Mouse (Mus musculus) liver, adult 2 months (tissue): ENCODE results near the gene Kcnn3. TPM values are rescaled to one million over a fixed set of nuclear protein-coding genes. Genes with fewer than 3 reads are reported as not detected.

ENCODE experiments used
- DNase-seq: peaks from one replicate; pipeline ENCODE4 v3.0.0-alpha.2; 2011; ENCODE audit warnings: low read depth, low spot score; ENCODE audit errors: extremely low read depth
- H3K27ac ChIP-seq: fragments of 200-500 bp; replicated peaks from 2 replicates; pipeline ENCODE4 v1.5.1; 2012; ENCODE audit warnings: low read depth, mild to moderate bottlenecking, control low read depth, inconsistent platforms, low read length; ENCODE audit not compliant: insufficient read depth
- H3K27me3 ChIP-seq: fragments of 200-500 bp; 2 replicates; pipeline ENCODE4 v1.6.1; 2012; ENCODE audit warnings: mild to moderate bottlenecking, moderate library complexity, low read length, inconsistent platforms; ENCODE audit not compliant: control insufficient read depth, insufficient read depth
- H3K36me3 ChIP-seq: fragments of 200-500 bp; 2 replicates; pipeline ENCODE4 v1.6.1; 2012; ENCODE audit warnings: low read length, inconsistent platforms; ENCODE audit not compliant: control insufficient read depth, insufficient read depth
- H3K4me1 ChIP-seq: fragments of 200-500 bp; 2 replicates; pipeline ENCODE4 v1.6.1; 2011; ENCODE audit warnings: low read length; ENCODE audit not compliant: control insufficient read depth, insufficient read depth
- H3K4me3 ChIP-seq: fragments of 200-500 bp; 2 replicates; pipeline ENCODE4 v1.5.1; 2011; ENCODE audit warnings: low read depth, mild to moderate bottlenecking, control low read depth, low read length, moderate library complexity; ENCODE audit not compliant: insufficient read depth
- H3K79me2 ChIP-seq: fragments of 200-500 bp; 2 replicates; pipeline ENCODE4 v1.6.1; 2012; ENCODE audit warnings: inconsistent platforms, mild to moderate bottlenecking, low read length, moderate library complexity; ENCODE audit not compliant: control insufficient read depth, insufficient read depth
- H3K9ac ChIP-seq: fragments of 200-500 bp; 2 replicates; pipeline ENCODE4 v1.6.1; 2012; ENCODE audit warnings: low read depth, mild to moderate bottlenecking, control low read depth, inconsistent platforms, low read length
- CTCF ChIP-seq: fragments of 200-500 bp; IDR thresholded peaks from 2 replicates; pipeline ENCODE4 v1.5.1; 2011; ENCODE audit warnings: low read depth, low read length, control low read depth
- POLR2A ChIP-seq: fragments of 200-500 bp; IDR thresholded peaks from 2 replicates; pipeline ENCODE4 v1.6.1; 2011; ENCODE audit warnings: low read length, control low read depth; ENCODE audit not compliant: insufficient read depth; ENCODE audit errors: extremely low read depth
- WGBS: fragments of 180-500 bp; shearing (Covaris S2); methylation state at CpG from one replicate; pipeline ENCODE4 v1.1.7; 2018; 5-methylcytosine and 5-hydroxymethylcytosine counted together
- polyA plus RNA-seq: library from polyadenylated mRNA; depleted of rRNA; stranded (reverse); fragments of >200 nt; gene quantifications from 2 replicates; pipeline ENCODE4 v1.2.3, GENCODE M21; 2012
- total RNA-seq: library from RNA; depleted of rRNA; stranded (reverse); fragments of >200 nt; gene quantifications from 2 replicates; pipeline ENCODE4 v1.2.3, GENCODE M21; 2014

The Kcnn3 gene
- total and polyA plus RNA-seq, 2 experiments = under 0.01 to 0.06 TPM

- Histone ChIP-seq H3K36me3 (no peaks in the 10 kb centered on the region), H3K27ac (no peak overlapping the region), H3K79me2 (no peaks in the 10 kb centered on the region), H3K4me3 (no peak overlapping the region; the same call in 1 of the 2 replicates), H3K4me1 (no peaks in the 10 kb centered on the region), H3K27me3 (no peaks in the 10 kb centered on the region), H3K9ac (0 out of 2 replicates have a peak overlapping the region, but pooled peaks have one; percentile 16)
- 16% methylated on average over 24 of the region's 24 CpGs for WGBS
- peak; percentile 45 for DNase-seq
- TF ChIP-seq CTCF (peak; percentile 97), POLR2A (no peak)
These were observed 35.0 kb upstream of the Kcnn3 start for GRCm38 (mm10) chr3:89484766-89485524.

GRCm38 (mm10) chr3:89486111-89486510 is 33.9 kb upstream of the Kcnn3 start:
- no peak for DNase-seq
- H3K27ac ChIP-seq = no peak overlapping the region
- 84% methylated on average over 8 of the region's 8 CpGs for WGBS
- no peaks in the 10 kb centered on the region for H3K36me3 ChIP-seq
- H3K79me2 ChIP-seq = no peaks in the 10 kb centered on the region
- no peak overlapping the region for H3K4me3 ChIP-seq
- TF ChIP-seq POLR2A (no peak), CTCF (no peak)
- H3K27me3 ChIP-seq = no peaks in the 10 kb centered on the region
- no peak overlapping the region for H3K9ac ChIP-seq
- no peaks in the 10 kb centered on the region for H3K4me1 ChIP-seq

GRCm38 (mm10) chr3:89486916-89487702 is 32.9 kb upstream of the Kcnn3 start:
- no peaks in the 10 kb centered on the region for H3K27me3 ChIP-seq
- no peak overlapping the region for H3K4me3 ChIP-seq
- no peaks in the 10 kb centered on the region for H3K4me1 ChIP-seq
- DNase-seq = no peak
- H3K36me3 ChIP-seq = no peaks in the 10 kb centered on the region
- H3K27ac ChIP-seq = no peak overlapping the region
- H3K9ac ChIP-seq = no peak overlapping the region
- 74% methylated on average over 20 of the region's 20 CpGs for WGBS
- H3K79me2 ChIP-seq = no peaks in the 10 kb centered on the region
- TF ChIP-seq CTCF = no peak
- TF ChIP-seq POLR2A = no peak

- Histone ChIP-seq H3K79me2 (no peaks in the 10 kb centered on the region), H3K27me3 (no peaks in the 10 kb centered on the region), H3K27ac (no peak overlapping the region), H3K4me3 (no peak overlapping the region), H3K36me3 (no peaks in the 10 kb centered on the region), H3K4me1 (no peaks in the 10 kb centered on the region), H3K9ac (no peak overlapping the region)
- 90% methylated on average over 3 of the region's 3 CpGs for WGBS
- DNase-seq = no peak
- TF ChIP-seq POLR2A (no peak), CTCF (peak; percentile 21; the same call in 1 of the 2 replicates)
These were observed 29.2 kb upstream of the Kcnn3 start for GRCm38 (mm10) chr3:89490790-89491189.

- no peaks in the 10 kb centered on the region for H3K36me3 ChIP-seq
- DNase-seq = no peak
- no peaks in the 10 kb centered on the region for H3K79me2 ChIP-seq
- no peak overlapping the region for H3K9ac ChIP-seq
- H3K4me1 ChIP-seq = no peaks in the 10 kb centered on the region
- no peak overlapping the region for H3K27ac ChIP-seq
- no peaks in the 10 kb centered on the region for H3K27me3 ChIP-seq
- TF ChIP-seq CTCF = no peak
- TF ChIP-seq POLR2A = no peak
- WGBS = 83% methylated on average over 5 of the region's 5 CpGs
- H3K4me3 ChIP-seq = no peak overlapping the region
These were observed 28.4 kb upstream of the Kcnn3 start for GRCm38 (mm10) chr3:89491559-89491958.

GRCm38 (mm10) chr3:89492701-89493151 is 27.2 kb upstream of the Kcnn3 start:
- Histone ChIP-seq H3K27ac (no peak overlapping the region), H3K27me3 (no peaks in the 10 kb centered on the region), H3K9ac (no peak overlapping the region), H3K79me2 (no peaks in the 10 kb centered on the region), H3K4me3 (no peak overlapping the region), H3K36me3 (no peaks in the 10 kb centered on the region), H3K4me1 (no peaks in the 10 kb centered on the region)
- DNase-seq = no peak
- no peak for TF ChIP-seq CTCF
- no peak for TF ChIP-seq POLR2A
- 72% methylated on average over 8 of the region's 8 CpGs for WGBS
